Mouse (Mus musculus) neural tube, embryonic 12.5 days (tissue): Measurements from ENCODE around the gene Ddx51. TPM values are rescaled to one million over a fixed set of nuclear protein-coding genes. Genes with fewer than 3 reads are reported as not detected.

Experiments
- ATAC-seq: fragments of 200-750 bp; cut with Nextera tagmentation; 2 replicates; pipeline ENCODE4 v1.8.0; 2017; ENCODE audit warnings: low read depth, mild to moderate bottlenecking, moderate TSS enrichment, moderate library complexity; ENCODE audit not compliant: low FRiP score
- H3K27ac ChIP-seq: fragments of 300-500 bp; sonication (generic); 2 replicates; pipeline ENCODE4 v1.5.1; 2016
- H3K27me3 ChIP-seq: fragments of 300-500 bp; sonication (generic); replicated peaks from 2 replicates; pipeline ENCODE4 v1.6.1; 2016; ENCODE audit warnings: mild to moderate bottlenecking
- H3K36me3 ChIP-seq: fragments of 300-500 bp; sonication (generic); 2 replicates; pipeline ENCODE4 v1.6.1; 2016; ENCODE audit warnings: mild to moderate bottlenecking
- H3K4me1 ChIP-seq: fragments of 300-500 bp; sonication (generic); 2 replicates; pipeline ENCODE4 v1.6.1; 2016
- H3K4me2 ChIP-seq: fragments of 300-500 bp; sonication (generic); replicated peaks from 2 replicates; pipeline ENCODE4 v1.6.1; 2016; ENCODE audit warnings: mild to moderate bottlenecking
- H3K4me3 ChIP-seq: fragments of 300-500 bp; sonication (generic); 2 replicates; pipeline ENCODE4 v1.5.1; 2016
- H3K9ac ChIP-seq: fragments of 300-500 bp; sonication (generic); 2 replicates; pipeline ENCODE4 v1.6.1; 2016; ENCODE audit warnings: mild to moderate bottlenecking
- H3K9me3 ChIP-seq: fragments of 300-500 bp; sonication (generic); 2 replicates; pipeline ENCODE4 v1.6.1; 2016; ENCODE audit warnings: mild to moderate bottlenecking
- WGBS: fragments of 180-500 bp; shearing (Covaris S2); methylation state at CpG from one replicate; pipeline ENCODE4 v1.1.7; 2016; 5-methylcytosine and 5-hydroxymethylcytosine counted together
- microRNA-seq: library from miRNA; unstranded; fragments of <30 nt; microRNA quantifications from one replicate; pipeline ENCODE4, GENCODE M21; 2017
- polyA plus RNA-seq: library from polyadenylated mRNA; unstranded; fragments of >200 nt; fragmentation: Nextera tagmentation; extraction: Ambion mirVana; gene quantifications from 2 replicates; pipeline ENCODE4 v1.2.1, GENCODE M21; 2016

Gene Ddx51
- polyA plus RNA-seq, 1 experiment from 2014 or later, result 33.9 TPM

DNA sequence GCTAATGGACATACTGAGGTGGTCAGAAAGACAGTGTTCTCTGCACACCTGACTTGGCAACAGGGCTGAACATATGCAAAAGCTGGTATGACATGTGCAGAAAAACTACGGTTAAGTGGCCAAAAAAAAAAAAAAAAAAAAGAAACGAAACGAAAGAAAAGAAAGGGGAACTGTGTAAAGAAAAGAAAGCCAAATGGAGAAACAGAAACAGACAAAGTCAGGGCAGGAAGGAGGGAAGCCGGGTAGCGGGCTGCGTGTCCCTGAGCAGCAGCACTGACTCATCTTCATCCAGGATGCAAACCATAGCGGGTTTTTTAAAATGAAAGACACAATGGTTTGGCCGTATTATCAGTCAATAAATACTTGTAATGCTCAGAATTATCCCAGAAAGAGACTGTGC is 28.8 kb downstream of the Ddx51 start:
- Histone ChIP-seq H3K4me3 (no peak overlapping the region), H3K27ac (no peak overlapping the region), H3K4me1 (no peaks in the 10 kb centered on the region), H3K27me3 (no peaks in the 10 kb centered on the region), H3K4me2 (no peak overlapping the region), H3K36me3 (peaks cover 91% of the 10 kb centered on the region), H3K9me3 (no peaks in the 10 kb centered on the region), H3K9ac (no peak overlapping the region)
- no peak for ATAC-seq
- 94% methylated on average over 8 of the region's 8 CpGs for WGBS

DNA sequence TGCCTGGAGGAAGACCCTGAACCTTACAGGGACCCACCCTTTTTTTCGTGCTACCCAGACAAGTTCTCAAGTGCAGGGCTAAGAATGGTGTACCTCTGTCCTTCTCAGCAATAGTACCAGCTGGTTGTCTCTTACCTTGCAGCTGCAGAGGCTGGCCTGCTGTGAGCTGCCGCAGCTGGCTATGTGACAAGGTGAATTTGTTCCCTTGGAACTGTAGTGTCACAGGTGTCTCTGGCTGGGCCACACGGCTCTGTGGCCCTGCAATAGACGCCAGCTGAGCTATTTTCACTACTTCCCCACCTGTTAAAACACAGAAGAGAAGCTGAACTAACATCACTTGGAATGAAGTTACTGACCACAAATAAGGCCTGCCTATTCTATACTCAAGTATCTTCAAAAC is 45.4 kb downstream of the Ddx51 start:
- ATAC-seq, result no peak
- H3K27me3 ChIP-seq, result no peaks in the 10 kb centered on the region
- H3K27ac ChIP-seq, result no peak overlapping the region
- no peaks in the 10 kb centered on the region for H3K4me1 ChIP-seq
- H3K9me3 ChIP-seq, result no peaks in the 10 kb centered on the region
- no peak overlapping the region for H3K4me2 ChIP-seq
- no peak overlapping the region for H3K9ac ChIP-seq
- WGBS, result 81% methylated on average over 4 of the region's 4 CpGs
- no peak overlapping the region for H3K4me3 ChIP-seq
- H3K36me3 ChIP-seq, result peaks cover 92% of the 10 kb centered on the region

DNA sequence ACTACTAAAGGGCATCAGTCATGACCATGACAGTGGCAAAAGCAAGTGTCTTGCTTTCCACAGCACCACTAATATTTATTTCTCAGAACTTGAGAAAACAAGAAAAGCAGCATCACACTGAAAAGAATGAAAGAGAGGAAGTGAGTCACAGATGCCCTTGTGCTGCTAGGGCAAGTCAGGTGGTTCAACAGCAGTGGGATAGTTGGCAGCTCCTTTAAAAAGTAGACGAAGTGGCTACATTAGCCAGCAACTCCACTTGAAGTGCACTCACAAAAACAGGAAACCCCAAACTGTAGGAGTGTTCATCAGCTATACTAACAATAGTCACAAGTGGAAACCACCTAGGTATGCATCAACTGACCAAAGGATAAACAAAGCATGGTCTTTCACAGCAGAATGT is 50.8 kb downstream of the Ddx51 start:
- Histone ChIP-seq H3K9ac (no peak overlapping the region), H3K27me3 (no peaks in the 10 kb centered on the region), H3K9me3 (no peaks in the 10 kb centered on the region), H3K36me3 (peaks cover 94% of the 10 kb centered on the region), H3K4me2 (no peak overlapping the region), H3K4me1 (no peaks in the 10 kb centered on the region), H3K27ac (no peak overlapping the region), H3K4me3 (no peak overlapping the region)
- WGBS, result 85% methylated on average over 1 of the region's 1 CpGs
- ATAC-seq, result no peak

DNA sequence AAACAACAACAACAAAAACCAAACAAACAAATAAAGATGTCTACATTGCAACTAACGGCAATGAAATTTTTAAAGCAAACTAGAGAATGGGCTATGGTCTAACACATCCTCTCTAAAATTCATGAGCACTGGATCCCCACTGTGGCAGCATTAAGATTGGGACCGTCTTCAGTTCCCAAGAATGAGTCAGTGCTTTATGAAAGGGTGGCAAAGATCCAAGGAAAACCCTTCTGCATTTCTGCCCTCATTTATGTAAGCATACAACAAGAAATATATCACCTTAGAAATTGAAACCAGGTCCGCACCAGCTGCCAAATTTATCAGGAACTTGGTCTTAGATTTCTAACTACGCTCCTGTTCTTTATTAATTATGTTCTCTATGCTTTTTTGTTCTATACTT is 56.0 kb downstream of the Ddx51 start:
- peaks cover 70% of the 10 kb centered on the region for H3K36me3 ChIP-seq
- WGBS, result 94% methylated on average over 4 of the region's 4 CpGs
- ATAC-seq, result no peak
- H3K4me3 ChIP-seq, result no peak overlapping the region
- no peaks in the 10 kb centered on the region for H3K9me3 ChIP-seq
- no peaks in the 10 kb centered on the region for H3K4me1 ChIP-seq
- no peaks in the 10 kb centered on the region for H3K27me3 ChIP-seq
- no peak overlapping the region for H3K27ac ChIP-seq
- H3K9ac ChIP-seq, result no peak overlapping the region
- no peak overlapping the region for H3K4me2 ChIP-seq

Small RNA genes within 50 kb of the gene (microRNA-seq; reads per million reads assigned to microRNA genes)
- gene Mir7026, result 1.3 reads per million

Other genes with a start within 250 kb of the Ddx51 start
- gene Fbrsl1, start 204.9 kb upstream of the Ddx51 start, polyA plus RNA-seq, result 33.9 and 41.7 TPM in 2 replicates
- 10.6 and 15.0 TPM in 2 replicates for gene Galnt9, start 109.1 kb upstream of the Ddx51 start, polyA plus RNA-seq
- gene Noc4l, start within 50 bp of the Ddx51 start, polyA plus RNA-seq, result 49.2 and 50.4 TPM in 2 replicates
- 53.1 and 57.2 TPM in 2 replicates for gene Ep400, start 117.3 kb downstream of the Ddx51 start, polyA plus RNA-seq
- 25.0 and 26.5 TPM in 2 replicates for gene Pus1, start 127.2 kb downstream of the Ddx51 start, polyA plus RNA-seq
- gene Ulk1, start 156.6 kb downstream of the Ddx51 start, polyA plus RNA-seq, result 36.2 and 37.2 TPM in 2 replicates
- gene Hscb, start 186.3 kb downstream of the Ddx51 start, polyA plus RNA-seq, result 17.0 and 20.4 TPM in 2 replicates
- 18.4 and 20.9 TPM in 2 replicates for gene Chek2, start 186.5 kb downstream of the Ddx51 start, polyA plus RNA-seq
- gene Ttc28, start 226.4 kb downstream of the Ddx51 start, polyA plus RNA-seq, result 21.8 and 25.6 TPM in 2 replicates